14 mouse cellular contexts compared by ENCODE assay signal in genomic region chr7:14317209-14317608, GRCm38 (mm10). TPM values are rescaled to one million over a fixed set of nuclear protein-coding genes. Genes with fewer than 3 reads are reported as not detected.
A peak's percentile ranks its signal among the peaks of the same experiment; 100 is the strongest.
DNase-seq lines count a peak whose midpoint lies in the region; ATAC-seq and TF ChIP-seq lines count a peak whose summit lies in the region.
"Had no signal": no experiment of that assay in that cellular context is flagged by ENCODE, and none has a peak within 500 bp of the region (broad histone marks: within the 10 kb centered on the region; RNA-seq: fewer than 3 reads in every experiment).

No protein-coding gene starts in this region.

- no peak overlapping the region for H3K9ac ChIP-seq in forebrain, postnatal 0 days
- H3K9ac ChIP-seq in forebrain, embryonic 13.5 days, result no peak overlapping the region
- H3K9ac ChIP-seq in midbrain, embryonic 14.5 days (replicated peaks; ENCODE audit: low read length), result no peak overlapping the region
- no peak overlapping the region for H3K9ac ChIP-seq in midbrain, embryonic 13.5 days (replicated peaks)
- H3K9ac ChIP-seq: stomach, embryonic 15.5 days had no signal

- no peak for ATAC-seq in forebrain, postnatal 0 days
- ATAC-seq in forebrain, embryonic 13.5 days, result no peak
- ATAC-seq in midbrain, embryonic 14.5 days (ENCODE audit: low FRiP score, low TSS enrichment), result no peak
- no peak for ATAC-seq in midbrain, embryonic 13.5 days

- H3K36me3 ChIP-seq in forebrain, postnatal 0 days (ENCODE audit: insufficient read depth), result no peaks in the 10 kb centered on the region
- H3K36me3 ChIP-seq in forebrain, embryonic 13.5 days (ENCODE audit: poor library complexity, severe bottlenecking), result no peaks in the 10 kb centered on the region
- no peaks in the 10 kb centered on the region for H3K36me3 ChIP-seq in midbrain, embryonic 14.5 days (ENCODE audit: control insufficient read depth, insufficient read depth, low read length)
- H3K36me3 ChIP-seq in midbrain, embryonic 13.5 days, result no peaks in the 10 kb centered on the region
- no peaks in the 10 kb centered on the region for H3K36me3 ChIP-seq in small intestine, adult 2 months (ENCODE audit: control insufficient read depth, insufficient read depth, low read length)
- H3K36me3 ChIP-seq: stomach, embryonic 15.5 days had no signal

- 30% methylated on average over 2 of the region's 2 CpGs for WGBS in forebrain, postnatal 0 days
- 32% methylated on average over 2 of the region's 2 CpGs for WGBS in forebrain, embryonic 13.5 days
- 30% methylated on average over 2 of the region's 2 CpGs for WGBS in midbrain, embryonic 14.5 days
- 41% methylated on average over 2 of the region's 2 CpGs for WGBS in midbrain, embryonic 13.5 days
- 26% methylated on average over 2 of the region's 2 CpGs for WGBS in small intestine, adult 2 months

- no peaks in the 10 kb centered on the region for H3K27me3 ChIP-seq in forebrain, postnatal 0 days (ENCODE audit: insufficient read depth, low read length)
- no peaks in the 10 kb centered on the region for H3K27me3 ChIP-seq in forebrain, embryonic 13.5 days
- no peaks in the 10 kb centered on the region for H3K27me3 ChIP-seq in midbrain, embryonic 14.5 days (ENCODE audit: control insufficient read depth, insufficient read depth, low read length)
- no peaks in the 10 kb centered on the region for H3K27me3 ChIP-seq in midbrain, embryonic 13.5 days
- H3K27me3 ChIP-seq in small intestine, adult 2 months (ENCODE audit: control insufficient read depth, insufficient read depth, low read length), result no peaks in the 10 kb centered on the region
- H3K27me3 ChIP-seq: stomach, embryonic 15.5 days had no signal

- no peak for TF ChIP-seq POLR2A in small intestine, adult 2 months (IDR thresholded peaks at IDR 0.05; ENCODE audit: low read depth, low read length)

- no peak overlapping the region for H3K4me2 ChIP-seq in forebrain, postnatal 0 days (ENCODE audit: low read depth)
- no peak overlapping the region for H3K4me2 ChIP-seq in forebrain, embryonic 13.5 days
- H3K4me2 ChIP-seq in midbrain, embryonic 14.5 days (ENCODE audit: low read length), result no peak overlapping the region
- H3K4me2 ChIP-seq in midbrain, embryonic 13.5 days (replicated peaks), result no peak overlapping the region
- H3K4me2 ChIP-seq: stomach, embryonic 15.5 days had no signal

- no peaks in the 10 kb centered on the region for H3K4me1 ChIP-seq in forebrain, postnatal 0 days (ENCODE audit: insufficient read depth)
- H3K4me1 ChIP-seq in forebrain, embryonic 13.5 days, result no peaks in the 10 kb centered on the region
- H3K4me1 ChIP-seq in midbrain, embryonic 14.5 days (ENCODE audit: control insufficient read depth, insufficient read depth, low read length), result no peaks in the 10 kb centered on the region
- no peaks in the 10 kb centered on the region for H3K4me1 ChIP-seq in midbrain, embryonic 13.5 days (replicated peaks)
- H3K4me1 ChIP-seq in small intestine, adult 2 months (ENCODE audit: control insufficient read depth, insufficient read depth, insufficient read length, low read length), result no peaks in the 10 kb centered on the region
- H3K4me1 ChIP-seq: stomach, embryonic 15.5 days had no signal

- DNase-seq in forebrain, postnatal 0 days, result no peak
- DNase-seq in midbrain, embryonic 14.5 days, result peak; percentile 1
- peak; percentile 4 for DNase-seq in c-Kit-positive CD71-positive TER-119-positive erythroid progenitor cells, embryonic 14.5 days (ENCODE audit: low spot score)
- DNase-seq in cerebellum, adult 11 months, result no peak
- no peak for DNase-seq in thymus, postnatal 36 days
- DNase-seq: cerebellum, postnatal 25 days; gastrocnemius, postnatal 36 days; kidney, postnatal 25 days had no signal

- 0 out of 2 replicates have a peak, but pooled peaks cover 3% of the 10 kb centered on the region for H3K9me3 ChIP-seq in forebrain, postnatal 0 days (ENCODE audit: low read length)
- peaks cover 13% of the 10 kb centered on the region; the same call in 1 of the 2 replicates for H3K9me3 ChIP-seq in forebrain, embryonic 13.5 days (replicated peaks)
- H3K9me3 ChIP-seq in midbrain, embryonic 14.5 days (ENCODE audit: control insufficient read depth, low read length), result 0 out of 2 replicates have a peak, but pooled peaks cover 9% of the 10 kb centered on the region
- H3K9me3 ChIP-seq in midbrain, embryonic 13.5 days, result peaks cover 6% of the 10 kb centered on the region
- H3K9me3 ChIP-seq: stomach, embryonic 15.5 days had no signal

- H3K27ac ChIP-seq in forebrain, postnatal 0 days (ENCODE audit: low read depth, low read length), result no peak overlapping the region
- no peak overlapping the region for H3K27ac ChIP-seq in forebrain, embryonic 13.5 days
- H3K27ac ChIP-seq in midbrain, embryonic 14.5 days (replicated peaks; ENCODE audit: low read depth, low read length), result no peak overlapping the region
- no peak overlapping the region for H3K27ac ChIP-seq in midbrain, embryonic 13.5 days
- H3K27ac ChIP-seq in small intestine, adult 2 months (ENCODE audit: insufficient read depth, low read depth, low read length), result no peak overlapping the region
- H3K27ac ChIP-seq: stomach, embryonic 15.5 days had no signal

- TF ChIP-seq CTCF in forebrain, postnatal 0 days (IDR thresholded peaks at IDR 0.05; ENCODE audit: low read depth), result peak; percentile 45; the same call in 1 of the 2 replicates
- 0 out of 2 replicates have a peak, but pooled peaks have one; percentile 7 for TF ChIP-seq CTCF in small intestine, adult 2 months (IDR thresholded peaks at IDR 0.05; ENCODE audit: extremely low read depth, insufficient read length, insufficient replicate concordance, low read depth, low read length)

- H3K4me3 ChIP-seq in forebrain, postnatal 0 days (ENCODE audit: low read depth, low read length), result no peak overlapping the region
- H3K4me3 ChIP-seq in forebrain, embryonic 13.5 days, result no peak overlapping the region
- no peak overlapping the region for H3K4me3 ChIP-seq in midbrain, embryonic 14.5 days (replicated peaks; ENCODE audit: low read depth, low read length)
- no peak overlapping the region for H3K4me3 ChIP-seq in midbrain, embryonic 13.5 days (replicated peaks)
- no peak overlapping the region for H3K4me3 ChIP-seq in small intestine, adult 2 months (ENCODE audit: low read depth, low read length)
- H3K4me3 ChIP-seq: myocyte; stomach, embryonic 15.5 days had no signal

RNA-seq across cellular contexts. Expression of gene Obox8, which starts 16.1 kb away (rescaled TPM):
- total RNA-seq in forebrain, postnatal 0 days (2014; rRNA removed), result not detected in 2 replicates
- not detected in 2 replicates for polyA plus RNA-seq in forebrain, postnatal 0 days (2015; fragmentation: Nextera tagmentation; extraction: Ambion mirVana)
- not detected in 2 replicates for polyA plus RNA-seq in forebrain, embryonic 13.5 days (2015; fragmentation: Nextera tagmentation; extraction: Ambion mirVana)
- not detected in 2 replicates for polyA plus RNA-seq in midbrain, embryonic 14.5 days (2014; fragmentation: Nextera tagmentation; extraction: Ambion mirVana)
- not detected in 2 replicates for polyA plus RNA-seq in midbrain, embryonic 13.5 days (2015; fragmentation: Nextera tagmentation; extraction: Ambion mirVana)
- not detected in 2 replicates for polyA plus RNA-seq in small intestine, adult 2 months (2012; rRNA removed)
- total RNA-seq: gastrocnemius, postnatal 36 days had no signal
- polyA plus RNA-seq: limb, embryonic 14.5 days; myocyte; stomach, embryonic 15.5 days had no signal

Comparison
In these comparisons a context has a peak if more than half of its experiments do, and no peak if none do; other contexts are left out.
1. DNase-seq: peak in midbrain, embryonic 14.5 days (single experiment) and c-Kit-positive CD71-positive TER-119-positive erythroid progenitor cells, embryonic 14.5 days (single experiment); none in forebrain, postnatal 0 days (single experiment), cerebellum, adult 11 months (single experiment) and thymus, postnatal 36 days (0 of 2).